Mouse (Mus musculus): ENCODE results near the gene Prkx. TPM values are rescaled to one million over a fixed set of nuclear protein-coding genes. Genes with fewer than 3 reads are reported as not detected.

Prkx gene
- 34.0 and 37.6 TPM in 2 replicates for total RNA-seq (2023)

GRCm38 (mm10) chrX:77796238-77796835, at the start of gene Prkx:
Gene Prkx (minus strand): TSS chrX:77796278.

Other genes starting within 250 kb of the Prkx start
- not detected in 2 replicates for gene Pbsn, start 57.3 kb upstream of the Prkx start, total RNA-seq (2023)
- not detected in 2 replicates for gene Gm14744, start 68.5 kb upstream of the Prkx start, total RNA-seq (2023)
- gene 5430402E10Rik, start 128.8 kb upstream of the Prkx start, total RNA-seq (2023), result not detected in 2 replicates